Mouse (Mus musculus) heart, embryonic 14.5 days (tissue): Measurements from ENCODE around the gene Lce1e. TPM values are rescaled to one million over a fixed set of nuclear protein-coding genes. Genes with fewer than 3 reads are reported as not detected.

Experiments
- ATAC-seq: fragments of 200-750 bp; cut with Nextera tagmentation; 2 replicates; pipeline ENCODE4 v1.8.0; 2017; ENCODE audit warnings: low read depth, moderate TSS enrichment; ENCODE audit not compliant: insufficient number of reproducible peaks, insufficient read depth, low FRiP score
- H3K27ac ChIP-seq, 2 experiments: fragments of 200-500 bp in 1 of 2; fragments of 300-500 bp in 1 of 2; sonication (generic) in 1 of 2; replicated peaks in 1 of 2; 2 replicates each; pipeline ENCODE4 v1.5.1; 2012 to 2014; ENCODE audit warnings: low read depth in 2 of 2, low read length in 2 of 2, control low read depth in 1 of 2, mild to moderate bottlenecking in 1 of 2, mixed read lengths in 1 of 2; ENCODE audit not compliant: control insufficient read depth in 1 of 2, insufficient read depth in 1 of 2
- H3K27me3 ChIP-seq: fragments of 300-500 bp; sonication (generic); 2 replicates; pipeline ENCODE4 v1.6.1; 2014; ENCODE audit warnings: mild to moderate bottlenecking, low read length, control low read depth; ENCODE audit not compliant: control insufficient read depth, insufficient read depth
- H3K36me3 ChIP-seq: fragments of 300-500 bp; sonication (generic); 2 replicates; pipeline ENCODE4 v1.6.1; 2014; ENCODE audit warnings: mild to moderate bottlenecking, control low read depth, low read length, mixed read lengths; ENCODE audit not compliant: control insufficient read depth, insufficient read depth
- H3K4me1 ChIP-seq, 2 experiments: fragments of 200-500 bp in 1 of 2; fragments of 300-500 bp in 1 of 2; sonication (generic) in 1 of 2; 2 replicates each; pipeline ENCODE4 v1.6.1; 2012 to 2014; ENCODE audit warnings: low read length in 2 of 2, control low read depth in 1 of 2, mixed read lengths in 1 of 2; ENCODE audit not compliant: control insufficient read depth in 2 of 2, insufficient read depth in 2 of 2
- H3K4me2 ChIP-seq: fragments of 300-500 bp; sonication (generic); 2 replicates; pipeline ENCODE4 v1.6.1; 2014; ENCODE audit warnings: mild to moderate bottlenecking, low read length
- H3K4me3 ChIP-seq, 2 experiments: fragments of 200-500 bp in 1 of 2; fragments of 300-500 bp in 1 of 2; sonication (generic) in 1 of 2; 2 replicates each; pipeline ENCODE4 v1.5.1; 2012 to 2014; ENCODE audit warnings: low read length in 2 of 2, mild to moderate bottlenecking in 2 of 2, control low read depth in 1 of 2, low read depth in 1 of 2, moderate library complexity in 1 of 2; ENCODE audit not compliant: control insufficient read depth in 1 of 2, insufficient read depth in 1 of 2
- H3K9ac ChIP-seq: fragments of 300-500 bp; sonication (generic); 2 replicates; pipeline ENCODE4 v1.6.1; 2014; ENCODE audit warnings: mild to moderate bottlenecking, low read length
- H3K9me3 ChIP-seq: fragments of 300-500 bp; sonication (generic); 2 replicates; pipeline ENCODE4 v1.6.1; 2016; ENCODE audit warnings: low read length, control low read depth; ENCODE audit not compliant: control insufficient read depth
- WGBS: fragments of 180-500 bp; shearing (Covaris S2); extraction: QIAGEN DNeasy Blood & Tissue Kit; methylation state at CpG from one replicate; pipeline ENCODE4 v1.1.7; 2014; 5-methylcytosine and 5-hydroxymethylcytosine counted together
- polyA plus RNA-seq: library from polyadenylated mRNA; unstranded; fragments of >200 nt; fragmentation: Nextera tagmentation; extraction: Ambion mirVana; gene quantifications from 2 replicates; pipeline ENCODE4 v1.2.1, GENCODE M21; 2014

Lce1e gene
- polyA plus RNA-seq = not detected in 2 replicates

DNA sequence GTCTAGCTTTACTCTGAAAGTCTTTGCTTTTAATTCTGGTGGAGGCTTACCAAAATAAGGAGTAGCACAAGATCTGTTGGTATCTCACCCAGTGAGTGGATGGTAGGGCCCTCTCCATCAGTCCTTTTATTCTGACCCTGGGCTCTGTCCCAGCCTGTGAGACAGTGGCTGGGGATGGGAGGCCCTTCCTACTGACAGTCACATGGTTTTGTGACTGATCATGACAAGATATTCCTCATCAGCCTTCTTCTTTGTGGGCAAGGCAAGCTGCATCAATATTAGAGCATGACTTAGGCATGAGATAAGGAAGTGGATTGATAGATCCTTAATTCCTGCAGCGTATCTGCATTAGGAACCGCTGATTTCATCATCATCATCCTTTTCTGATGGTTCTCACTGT, at the start of gene Lce1e:
Lce1e (minus strand) TSS at position 101 of the 400 bp plus-strand sequence.
- WGBS = 72% methylated on average over 2 of the region's 2 CpGs

DNA sequence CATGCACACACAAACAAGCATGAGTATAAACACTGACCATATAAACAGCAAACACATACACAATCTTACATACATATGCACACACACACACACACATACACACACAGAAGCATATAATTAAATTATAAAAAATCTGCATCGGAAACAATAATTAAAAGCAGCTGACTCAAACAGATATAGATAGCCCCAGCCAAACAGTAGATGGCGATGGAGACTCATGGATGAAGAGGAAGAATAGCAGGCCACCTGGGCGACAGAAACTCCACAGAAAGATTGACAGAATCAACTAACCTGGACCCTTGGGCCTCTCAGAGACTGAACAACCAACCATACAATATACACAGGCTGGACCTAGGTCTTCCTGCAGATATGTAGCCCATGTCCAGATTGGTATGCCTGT, 44.3 kb upstream of the Lce1e start:
- H3K36me3 ChIP-seq = no peaks in the 10 kb centered on the region
- no peaks in the 10 kb centered on the region for H3K4me1 ChIP-seq
- H3K9me3 ChIP-seq = no peaks in the 10 kb centered on the region
- H3K27me3 ChIP-seq = no peaks in the 10 kb centered on the region
- no peak overlapping the region for H3K27ac ChIP-seq
- no peak overlapping the region for H3K4me2 ChIP-seq
- no peak overlapping the region for H3K9ac ChIP-seq
- H3K4me3 ChIP-seq = no peak overlapping the region
- ATAC-seq = no peak
- WGBS = 41% methylated on average over 3 of the region's 3 CpGs

More for the DNA sequence above, at the start of gene Lce1e:
- no peaks in the 10 kb centered on the region for H3K4me1 ChIP-seq
- H3K27ac ChIP-seq = no peak within 1 kb of the TSS
- no peaks in the 10 kb centered on the region for H3K36me3 ChIP-seq
- H3K9me3 ChIP-seq = no peaks in the 10 kb centered on the region
- H3K9ac ChIP-seq = no peak within 1 kb of the TSS
- H3K4me3 ChIP-seq = no peak within 1 kb of the TSS
- no peak for ATAC-seq
- no peaks in the 10 kb centered on the region for H3K27me3 ChIP-seq
- no peak within 1 kb of the TSS for H3K4me2 ChIP-seq

DNA sequence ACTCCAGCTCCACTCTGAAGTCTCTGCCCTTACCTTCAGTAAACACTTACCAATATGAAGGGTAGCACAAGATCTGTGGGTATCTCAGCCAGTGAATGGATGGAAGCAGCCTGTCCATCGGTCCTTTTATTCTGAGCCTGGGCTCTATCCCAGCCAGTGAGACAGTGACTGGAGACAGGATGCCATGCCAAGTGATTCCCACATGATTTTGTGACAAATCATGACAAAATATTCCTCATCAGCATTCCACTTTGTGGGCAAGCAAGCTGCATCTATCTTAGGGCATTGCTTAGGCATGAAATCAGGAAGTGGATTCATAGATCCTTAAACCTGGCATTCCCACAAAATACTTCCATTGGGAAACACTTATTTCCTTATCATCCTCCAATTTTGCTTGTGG, 43.4 kb upstream of the Lce1e start, which contains the start of gene Lce1g:
Lce1g (minus strand) TSS at position 101 of the 400 bp plus-strand sequence.
- H3K4me1 ChIP-seq = no peaks in the 10 kb centered on the region
- H3K4me3 ChIP-seq = no peak within 1 kb of the TSS
- no peaks in the 10 kb centered on the region for H3K36me3 ChIP-seq
- H3K9ac ChIP-seq = no peak within 1 kb of the TSS
- WGBS = 78% methylated on average over 1 of the region's 1 CpGs
- H3K27me3 ChIP-seq = no peaks in the 10 kb centered on the region
- no peak within 1 kb of the TSS for H3K27ac ChIP-seq
- no peaks in the 10 kb centered on the region for H3K9me3 ChIP-seq
- H3K4me2 ChIP-seq = no peak within 1 kb of the TSS
- no peak for ATAC-seq

DNA sequence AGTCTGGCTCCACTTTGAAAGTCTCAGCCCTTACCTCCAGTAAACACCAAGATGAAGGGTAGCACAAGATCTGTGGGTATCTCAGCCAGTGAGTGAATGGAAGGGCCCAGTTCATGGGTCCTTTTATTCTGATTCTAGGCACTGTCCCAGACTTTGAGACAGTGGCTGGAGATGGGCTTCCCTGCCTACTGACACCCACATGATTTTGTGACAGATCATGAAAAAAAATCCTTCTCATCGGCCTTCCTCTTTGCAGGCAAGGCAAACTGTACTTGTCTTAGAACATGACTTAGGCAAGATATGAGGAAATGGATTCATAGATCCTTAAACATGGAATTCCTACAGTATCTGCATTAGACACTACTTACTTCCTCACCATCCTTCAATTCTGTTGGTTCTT, 30.1 kb upstream of the Lce1e start, which contains the start of gene Gm38119:
Gm38119 (minus strand) TSS at position 101 of the 400 bp plus-strand sequence.
- H3K27ac ChIP-seq = no peak within 1 kb of the TSS
- no peaks in the 10 kb centered on the region for H3K4me1 ChIP-seq
- H3K36me3 ChIP-seq = no peaks in the 10 kb centered on the region
- H3K9ac ChIP-seq = no peak within 1 kb of the TSS
- WGBS = 54% methylated on average over 1 of the region's 1 CpGs
- H3K4me3 ChIP-seq = no peak within 1 kb of the TSS
- no peaks in the 10 kb centered on the region for H3K9me3 ChIP-seq
- no peaks in the 10 kb centered on the region for H3K27me3 ChIP-seq
- no peak within 1 kb of the TSS for H3K4me2 ChIP-seq
- no peak for ATAC-seq

DNA sequence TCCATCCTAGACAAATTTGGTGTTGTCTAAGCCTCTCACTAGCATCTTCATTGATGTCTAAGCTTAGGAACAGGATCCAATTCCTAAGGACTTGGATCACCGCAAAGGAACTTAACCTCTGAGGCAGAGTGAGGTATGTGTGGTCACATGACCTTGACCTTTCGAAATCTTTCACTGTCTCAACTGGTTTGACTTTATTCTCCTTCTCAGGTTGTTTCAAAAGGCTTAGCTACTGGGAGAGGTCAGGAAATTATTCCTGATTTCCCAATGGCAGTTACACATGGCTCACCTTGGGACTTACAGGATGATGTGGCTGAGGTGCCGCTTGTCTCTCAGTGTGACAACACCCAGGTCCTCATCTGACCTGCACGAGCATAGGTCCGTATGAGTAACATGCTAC, 13.8 kb upstream of the Lce1e start:
- H3K4me1 ChIP-seq = no peaks in the 10 kb centered on the region
- H3K27me3 ChIP-seq = no peaks in the 10 kb centered on the region
- WGBS = 74% methylated on average over 5 of the region's 5 CpGs
- H3K27ac ChIP-seq = no peak overlapping the region
- no peak for ATAC-seq
- H3K9ac ChIP-seq = no peak overlapping the region
- no peak overlapping the region for H3K4me2 ChIP-seq
- H3K36me3 ChIP-seq = no peaks in the 10 kb centered on the region
- no peak overlapping the region for H3K4me3 ChIP-seq
- no peaks in the 10 kb centered on the region for H3K9me3 ChIP-seq

DNA sequence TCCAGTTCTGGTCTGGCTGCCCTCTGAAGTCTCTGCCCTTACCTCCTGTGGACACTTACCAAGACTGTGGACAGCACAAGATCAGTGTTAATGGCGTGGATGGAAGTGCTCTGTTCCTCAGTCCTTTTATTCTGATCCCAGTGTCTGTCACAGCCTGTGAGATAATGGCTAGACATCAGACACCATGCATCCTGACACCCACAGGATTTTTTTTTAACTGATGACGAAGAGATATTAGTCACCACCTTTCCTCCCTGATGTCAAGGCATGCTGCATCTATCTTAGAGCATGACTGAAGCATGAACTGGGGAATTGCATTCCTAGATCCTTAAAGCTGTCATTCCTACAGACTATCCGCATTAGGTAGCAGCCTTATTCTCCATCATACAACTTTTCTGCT, 11.4 kb upstream of the Lce1e start, which contains the start of gene Lce1f:
Lce1f (minus strand) TSS at position 101 of the 400 bp plus-strand sequence.
- ATAC-seq = no peak
- H3K9ac ChIP-seq = no peak within 1 kb of the TSS
- WGBS = 70% methylated on average over 3 of the region's 3 CpGs

DNA sequence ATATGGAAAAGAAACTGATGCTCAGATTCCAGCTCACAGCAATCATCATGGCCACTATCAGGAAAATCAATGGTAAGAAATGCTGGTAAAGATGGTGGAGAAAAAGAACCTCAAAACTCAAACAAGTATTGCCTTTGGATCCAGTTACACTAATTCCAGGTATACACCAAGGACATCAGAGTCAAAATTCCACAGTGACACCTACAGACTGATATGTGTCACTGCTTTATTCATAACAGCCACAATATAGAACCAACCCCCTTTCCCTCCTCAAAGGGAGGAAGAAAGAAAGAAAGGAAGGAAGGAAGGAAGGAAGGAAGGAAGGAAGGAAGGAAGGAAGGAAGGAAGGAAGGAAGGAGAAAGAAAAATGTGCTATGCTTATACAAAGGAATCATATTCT, 6.2 kb upstream of the Lce1e start:
- Histone ChIP-seq H3K4me1 (no peaks in the 10 kb centered on the region), H3K27me3 (no peaks in the 10 kb centered on the region), H3K4me2 (no peak overlapping the region), H3K9ac (no peak overlapping the region), H3K27ac (no peak overlapping the region), H3K9me3 (no peaks in the 10 kb centered on the region), H3K4me3 (no peak overlapping the region), H3K36me3 (no peaks in the 10 kb centered on the region)
- no peak for ATAC-seq

More for the DNA sequence above, 11.4 kb upstream of the Lce1e start, which contains the start of gene Lce1f:
- no peaks in the 10 kb centered on the region for H3K9me3 ChIP-seq
- no peak within 1 kb of the TSS for H3K27ac ChIP-seq
- no peaks in the 10 kb centered on the region for H3K4me1 ChIP-seq
- no peak within 1 kb of the TSS for H3K4me2 ChIP-seq
- H3K36me3 ChIP-seq = no peaks in the 10 kb centered on the region
- no peak within 1 kb of the TSS for H3K4me3 ChIP-seq
- no peaks in the 10 kb centered on the region for H3K27me3 ChIP-seq

DNA sequence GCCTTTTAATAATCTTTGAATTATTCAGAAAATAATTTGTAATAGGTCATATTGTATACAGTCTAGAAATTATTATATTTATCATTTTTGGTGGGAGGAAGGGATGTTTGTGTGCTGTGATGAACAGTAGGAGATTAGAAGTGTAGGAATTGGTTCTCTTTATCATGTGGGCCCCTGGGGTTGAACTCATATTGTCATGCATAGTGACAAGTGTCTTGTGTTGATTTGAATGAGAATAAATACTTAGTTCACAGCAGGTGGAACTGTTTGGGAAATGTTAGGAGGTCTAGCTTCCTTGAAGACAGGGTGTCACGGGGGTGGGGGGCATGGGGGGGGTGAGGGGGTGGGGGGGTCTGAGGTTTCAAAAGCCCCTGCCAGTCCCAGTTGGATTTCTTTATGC, 14.3 kb downstream of the Lce1e start:
- Histone ChIP-seq H3K4me2 (no peak overlapping the region), H3K9me3 (no peaks in the 10 kb centered on the region), H3K4me1 (no peaks in the 10 kb centered on the region), H3K9ac (no peak overlapping the region), H3K27ac (no peak overlapping the region), H3K4me3 (no peak overlapping the region), H3K36me3 (no peaks in the 10 kb centered on the region), H3K27me3 (no peaks in the 10 kb centered on the region)
- 42% methylated on average over 1 of the region's 1 CpGs for WGBS
- no peak for ATAC-seq
